Comparison of ENCODE assay signal across 19 mouse cellular contexts in genomic region chr8:70445988-70446387, GRCm38 (mm10). TPM values are rescaled to one million over a fixed set of nuclear protein-coding genes. Genes with fewer than 3 reads are reported as not detected.
DNase-seq lines count a peak whose midpoint lies in the region; TF ChIP-seq lines count a peak whose summit lies in the region.
"Had no signal": no experiment of that assay in that cellular context is flagged by ENCODE, and none has a peak within 500 bp of the region (broad histone marks: within the 10 kb centered on the region; RNA-seq: fewer than 3 reads in every experiment).

No protein-coding gene starts in this region.

- no peak overlapping the region for H3K4me2 ChIP-seq in myocyte (ENCODE audit: low read depth)

- H3ac ChIP-seq in myocyte (ENCODE audit: control insufficient read depth, insufficient read length), result no peak overlapping the region

- peak; percentile 54 to 55 for DNase-seq in cerebellum, postnatal 10 days
- DNase-seq in cerebellum, adult 9-11 months, result no peak
- DNase-seq in kidney, postnatal 10 days, result no peak
- DNase-seq: adrenal gland, adult 2 months; adrenal gland, adult 8-10 months; adrenal gland, postnatal 10 days; adrenal gland, postnatal 14 days; adrenal gland, postnatal 25 days; adrenal gland, postnatal 36 days; B cell, adult 2 months; cerebellum, adult 11 months; cerebellum, adult 11-12 months; cerebellum, adult 18-20 months had no signal

- no peaks in the 10 kb centered on the region for H3K36me3 ChIP-seq in myocyte (ENCODE audit: control insufficient read depth, insufficient read depth)

- no peak overlapping the region for H3K4me3 ChIP-seq in myocyte

- no peaks in the 10 kb centered on the region for H3K79me2 ChIP-seq in myocyte (ENCODE audit: control insufficient read depth, insufficient read depth)

- H3K27me3 ChIP-seq in myocyte (ENCODE audit: control insufficient read depth, insufficient read depth, insufficient read length), result no peaks in the 10 kb centered on the region
- H3K27me3 ChIP-seq: CH12.LX, Patski had no signal

- TF ChIP-seq POLR2A in myocyte (IDR thresholded peaks at IDR 0.05; ENCODE audit: insufficient read length, low read depth), result no peak

TF ChIP-seq in myocyte, 11 proteins besides CTCF, POLR2A, EP300 and RAD21:
- TF ChIP-seq POLR2AphosphoS2 (IDR thresholded peaks at IDR 0.05; ENCODE audit: insufficient read length, low read depth), result peak; percentile 22
- TF ChIP-seq MYOG (IDR thresholded peaks at IDR 0.05; ENCODE audit: control insufficient read depth in 1 of 3, insufficient read depth in 1 of 3, insufficient read length in 2 of 3, low read depth in 2 of 3), result no peak
- TF ChIP-seq SRF (IDR thresholded peaks at IDR 0.05; ENCODE audit: control insufficient read depth, insufficient read length, low read depth), result no peak

RNA-seq across cellular contexts. Expression of gene Crtc1, which starts 6.6 kb away (rescaled TPM):
- polyA plus RNA-seq in myocyte (2012; fragmentation: generic; extraction: Trizol), result 9.6 TPM

RNA-seq across cellular contexts. Expression of gene Klhl26, which starts 30.8 kb away (rescaled TPM):
- 32.5 TPM for polyA plus RNA-seq in myocyte (2012; fragmentation: generic; extraction: Trizol)

RNA-seq across cellular contexts. Expression of gene Tmem59l, which starts 41.2 kb away (rescaled TPM):
- polyA plus RNA-seq in myocyte (2012; fragmentation: generic; extraction: Trizol), result 0.04 TPM
- polyA plus RNA-seq: CD4-positive, CD25-positive, alpha-beta regulatory T cell, adult 4 months had no signal

RNA-seq across cellular contexts. Expression of gene Crlf1, which starts 47.0 kb away (rescaled TPM):
- 99.1 TPM for polyA plus RNA-seq in myocyte (2012; fragmentation: generic; extraction: Trizol)
- polyA plus RNA-seq: activated CD4-positive, CD25-positive, alpha-beta regulatory T cell, adult 4 months; CD4-positive, CD25-positive, alpha-beta regulatory T cell, adult 4 months; G1E had no signal

Comparison
In these comparisons a context has a peak if more than half of its experiments do, and no peak if none do; other contexts are left out.
1. DNase-seq: peak in cerebellum, postnatal 10 days (2 of 2); none in cerebellum, adult 9-11 months (single experiment) and kidney, postnatal 10 days (single experiment).